Mouse (Mus musculus): ENCODE data around the gene Ptbp2. TPM values are rescaled to one million over a fixed set of nuclear protein-coding genes. Genes with fewer than 3 reads are reported as not detected.

Ptbp2 gene
- total RNA-seq, 2 experiments from 2014 or later: 21.4 to 24.4 TPM

- no peak for ATAC-seq (replicated peaks; ENCODE audit: low FRiP score, poor library complexity, severe bottlenecking)
Observed at GRCm38 (mm10) chr3:119712066-119712465, 72.2 kb downstream of the Ptbp2 start.

- ATAC-seq (replicated peaks; ENCODE audit: low FRiP score, poor library complexity, severe bottlenecking): no peak
Observed at GRCm38 (mm10) chr3:119711503-119711902, 72.8 kb downstream of the Ptbp2 start.

- no peak for ATAC-seq (replicated peaks; ENCODE audit: low FRiP score, poor library complexity, severe bottlenecking)
Observed at GRCm38 (mm10) chr3:119701467-119701866, 82.8 kb downstream of the Ptbp2 start.

- ATAC-seq (replicated peaks; ENCODE audit: low FRiP score, poor library complexity, severe bottlenecking): no peak
Observed at GRCm38 (mm10) chr3:119684741-119685140, 99.5 kb downstream of the Ptbp2 start.

Measured in erythroblast, adult 5-6 weeks (primary cell).